Mouse (Mus musculus) embryonic facial prominence, embryonic 11.5 days (tissue): Measurements from ENCODE around the gene Pus7. TPM values are rescaled to one million over a fixed set of nuclear protein-coding genes. Genes with fewer than 3 reads are reported as not detected.

Experiments
- ATAC-seq: fragments of 200-750 bp; cut with Nextera tagmentation; replicated peaks from 2 replicates; pipeline ENCODE4 v1.8.0; 2017; ENCODE audit warnings: low read depth; ENCODE audit not compliant: insufficient number of reproducible peaks, low FRiP score, low TSS enrichment
- DNase-seq: peaks from one replicate; pipeline ENCODE4 v3.0.0-alpha.2; 2015; ENCODE audit warnings: low spot score
- H3K27ac ChIP-seq: fragments of 300-500 bp; sonication (generic); replicated peaks from 2 replicates; pipeline ENCODE4 v1.5.1; 2014; ENCODE audit warnings: mild to moderate bottlenecking, low read depth, low read length, control low read depth
- H3K27me3 ChIP-seq: fragments of 300-500 bp; sonication (generic); 2 replicates; pipeline ENCODE4 v1.6.1; 2014; ENCODE audit warnings: mild to moderate bottlenecking, low read length, moderate library complexity, mixed read lengths; ENCODE audit not compliant: control insufficient read depth, insufficient read depth
- H3K36me3 ChIP-seq: fragments of 300-500 bp; sonication (generic); replicated peaks from 2 replicates; pipeline ENCODE4 v1.6.1; 2014; ENCODE audit warnings: low read depth, mild to moderate bottlenecking, low read length, moderate library complexity, mixed read lengths; ENCODE audit not compliant: control insufficient read depth, insufficient read depth
- H3K4me1 ChIP-seq: fragments of 300-500 bp; sonication (generic); 2 replicates; pipeline ENCODE4 v1.6.1; 2014; ENCODE audit warnings: low read length, mixed read lengths; ENCODE audit not compliant: control insufficient read depth, insufficient read depth
- H3K4me2 ChIP-seq: fragments of 300-500 bp; sonication (generic); 2 replicates; pipeline ENCODE4 v1.6.1; 2014; ENCODE audit warnings: low read depth, mild to moderate bottlenecking, control low read depth, low read length, moderate library complexity
- H3K4me3 ChIP-seq: fragments of 300-500 bp; sonication (generic); 2 replicates; pipeline ENCODE4 v1.5.1; 2014; ENCODE audit warnings: low read depth, low read length, control low read depth
- H3K9ac ChIP-seq: fragments of 300-500 bp; sonication (generic); replicated peaks from 2 replicates; pipeline ENCODE4 v1.6.1; 2014; ENCODE audit warnings: mild to moderate bottlenecking, control low read depth, low read length
- H3K9me3 ChIP-seq: fragments of 300-500 bp; sonication (generic); replicated peaks from 2 replicates; pipeline ENCODE4 v1.6.1; 2016; ENCODE audit warnings: mild to moderate bottlenecking, low read length, inconsistent platforms, mixed read lengths; ENCODE audit not compliant: control insufficient read depth
- WGBS: fragments of 180-500 bp; shearing (Covaris S2); extraction: QIAGEN DNeasy Blood & Tissue Kit; methylation state at CpG from one replicate; pipeline ENCODE4 v1.1.7; 2014; 5-methylcytosine and 5-hydroxymethylcytosine counted together
- polyA plus RNA-seq: library from polyadenylated mRNA; unstranded; fragments of >200 nt; fragmentation: Nextera tagmentation; extraction: Ambion mirVana; gene quantifications from 2 replicates; pipeline ENCODE4 v1.2.1, GENCODE M21; 2014

Pus7 gene
- polyA plus RNA-seq, 1 experiment from 2014 or later: 35.6 TPM

GRCm38 (mm10) chr5:23743261-23743660, 40.2 kb downstream of the Pus7 start:
- Histone ChIP-seq H3K27me3 (no peaks in the 10 kb centered on the region), H3K36me3 (peaks cover 2% of the 10 kb centered on the region), H3K9me3 (no peaks in the 10 kb centered on the region), H3K4me1 (no peaks in the 10 kb centered on the region), H3K9ac (no peak overlapping the region), H3K4me2 (no peak overlapping the region), H3K4me3 (no peak overlapping the region), H3K27ac (no peak overlapping the region)
- WGBS: 93% methylated on average over 12 of the region's 12 CpGs
- DNase-seq (no peak), ATAC-seq (no peak)

- H3K36me3 ChIP-seq: no peaks in the 10 kb centered on the region
- WGBS: 87% methylated on average over 4 of the region's 4 CpGs
- H3K4me3 ChIP-seq: no peak overlapping the region
- H3K9me3 ChIP-seq: no peaks in the 10 kb centered on the region
- H3K4me1 ChIP-seq: no peaks in the 10 kb centered on the region
- no peak for DNase-seq
- H3K4me2 ChIP-seq: no peak overlapping the region
- ATAC-seq: no peak
- H3K27me3 ChIP-seq: no peaks in the 10 kb centered on the region
- no peak overlapping the region for H3K27ac ChIP-seq
- no peak overlapping the region for H3K9ac ChIP-seq
Observed at GRCm38 (mm10) chr5:23737111-23737510, 46.4 kb downstream of the Pus7 start.

- no peaks in the 10 kb centered on the region for H3K36me3 ChIP-seq
- no peaks in the 10 kb centered on the region for H3K9me3 ChIP-seq
- DNase-seq (no peak), ATAC-seq (no peak)
- no peaks in the 10 kb centered on the region for H3K27me3 ChIP-seq
- WGBS: 84% methylated on average over 4 of the region's 4 CpGs
- H3K4me1 ChIP-seq: no peaks in the 10 kb centered on the region
- H3K27ac ChIP-seq: no peak overlapping the region
- H3K9ac ChIP-seq: no peak overlapping the region
- H3K4me3 ChIP-seq: no peak overlapping the region
- H3K4me2 ChIP-seq: no peak overlapping the region
Observed at GRCm38 (mm10) chr5:23736366-23736765, 47.1 kb downstream of the Pus7 start.

- H3K4me2 ChIP-seq: no peak overlapping the region
Observed at GRCm38 (mm10) chr5:23721956-23722355, 61.6 kb downstream of the Pus7 start.

GRCm38 (mm10) chr5:23718881-23719328, 64.6 kb downstream of the Pus7 start:
- no peaks in the 10 kb centered on the region for H3K9me3 ChIP-seq
- no peak for DNase-seq
- no peak overlapping the region for H3K4me3 ChIP-seq
- no peak for ATAC-seq
- 69% methylated on average over 4 of the region's 4 CpGs for WGBS
- no peak overlapping the region for H3K9ac ChIP-seq
- H3K4me1 ChIP-seq: no peaks in the 10 kb centered on the region
- no peaks in the 10 kb centered on the region for H3K27me3 ChIP-seq
- no peak overlapping the region for H3K4me2 ChIP-seq
- no peak overlapping the region for H3K27ac ChIP-seq
- H3K36me3 ChIP-seq: no peaks in the 10 kb centered on the region

More at GRCm38 (mm10) chr5:23721956-23722355, 61.6 kb downstream of the Pus7 start:
- no peak overlapping the region for H3K4me3 ChIP-seq
- no peaks in the 10 kb centered on the region for H3K36me3 ChIP-seq
- DNase-seq: no peak
- 95% methylated on average over 2 of the region's 2 CpGs for WGBS
- no peaks in the 10 kb centered on the region for H3K9me3 ChIP-seq
- ATAC-seq: no peak
- no peaks in the 10 kb centered on the region for H3K27me3 ChIP-seq
- no peak overlapping the region for H3K27ac ChIP-seq
- no peak overlapping the region for H3K9ac ChIP-seq
- H3K4me1 ChIP-seq: no peaks in the 10 kb centered on the region

- H3K4me2 ChIP-seq: no peak overlapping the region
- ATAC-seq: no peak
Observed at GRCm38 (mm10) chr5:23718182-23718534, 65.4 kb downstream of the Pus7 start.

GRCm38 (mm10) chr5:23717469-23718181, 65.9 kb downstream of the Pus7 start:
- Histone ChIP-seq H3K27ac (no peak overlapping the region), H3K27me3 (no peaks in the 10 kb centered on the region), H3K9me3 (no peaks in the 10 kb centered on the region), H3K4me3 (no peak overlapping the region), H3K4me1 (no peaks in the 10 kb centered on the region), H3K9ac (no peak overlapping the region), H3K4me2 (no peak overlapping the region), H3K36me3 (no peaks in the 10 kb centered on the region)
- DNase-seq (no peak), ATAC-seq (no peak)
- WGBS: 82% methylated on average over 3 of the region's 3 CpGs

More at GRCm38 (mm10) chr5:23718182-23718534, 65.4 kb downstream of the Pus7 start:
- Histone ChIP-seq H3K4me1 (no peaks in the 10 kb centered on the region), H3K9me3 (no peaks in the 10 kb centered on the region), H3K27me3 (no peaks in the 10 kb centered on the region), H3K9ac (no peak overlapping the region), H3K36me3 (no peaks in the 10 kb centered on the region), H3K4me3 (no peak overlapping the region), H3K27ac (no peak overlapping the region)
- no peak for DNase-seq
- WGBS: 58% methylated on average over 1 of the region's 1 CpGs

- ATAC-seq: no peak
Observed at GRCm38 (mm10) chr5:23713401-23714335, 69.8 kb downstream of the Pus7 start.

More at GRCm38 (mm10) chr5:23713401-23714335, 69.8 kb downstream of the Pus7 start:
- Histone ChIP-seq H3K36me3 (peaks cover 14% of the 10 kb centered on the region), H3K4me2 (no peak overlapping the region), H3K4me3 (no peak overlapping the region), H3K4me1 (no peaks in the 10 kb centered on the region), H3K9ac (no peak overlapping the region), H3K27ac (no peak overlapping the region), H3K27me3 (no peaks in the 10 kb centered on the region), H3K9me3 (peaks cover 10% of the 10 kb centered on the region)
- no peak for DNase-seq
- WGBS: 89% methylated on average over 8 of the region's 8 CpGs
